Comparison of ENCODE assay signal across 8 mouse cellular contexts in genomic region chr2:3118203-3118941, GRCm38 (mm10). TPM values are rescaled to one million over a fixed set of nuclear protein-coding genes. Genes with fewer than 3 reads are reported as not detected.
A peak's percentile ranks its signal among the peaks of the same experiment; 100 is the strongest.
DNase-seq lines count a peak whose midpoint lies in the region; ATAC-seq lines count a peak whose summit lies in the region.

No protein-coding gene starts in this region.

- ATAC-seq in common myeloid progenitor, adult 5-6 weeks (replicated peaks; ENCODE audit: low read depth, poor library complexity, severe bottlenecking) = peak; percentile 92
- peak; percentile 93 for ATAC-seq in megakaryocyte, adult 5-6 weeks (ENCODE audit: poor library complexity, severe bottlenecking)

- DNase-seq in adipocyte (ENCODE audit: low spot score) = peak; percentile 77
- DNase-seq in gastrocnemius, postnatal 10 days = peak; percentile 91
- peak; percentile 51 for DNase-seq in induced T-regulatory cell, adult 2 months (ENCODE audit: low read depth)
- peak; percentile 83 to 88 for DNase-seq in left cerebral cortex, adult 8-10 months (ENCODE audit: low spot score in 2 of 2)
- peak; percentile 92 for DNase-seq in right cerebral cortex, postnatal 25 days
- peak; percentile 83 for DNase-seq in yolk sac, embryonic 10.5 days (ENCODE audit: low spot score)

RNA-seq across cellular contexts. Expression of gene Fam171a1, which starts 4.3 kb away (rescaled TPM):
- 6.6 and 8.2 TPM in 2 replicates for total RNA-seq in common myeloid progenitor, adult 5-6 weeks (2017)
- 10 to 100 TPM; 11.1 to 14.6 TPM for total RNA-seq in gastrocnemius, postnatal 10 days (2021)
- 10 to 100 TPM; 68.3 to 79.5 (median 69.0) TPM for total RNA-seq in left cerebral cortex, adult 8-10 months (2022)
- 0.16 and 0.36 TPM in 2 replicates for total RNA-seq in megakaryocyte, adult 5-6 weeks (2015)
- 0.29 and 0.49 TPM in 2 replicates for total RNA-seq in megakaryocyte, adult 5-6 weeks (2017)

Comparison
In these comparisons a context has a peak if more than half of its experiments do, and no peak if none do; other contexts are left out.
1. Peak in every context shown above with its lines: DNase-seq and ATAC-seq.